Mouse (Mus musculus): Measurements from ENCODE around the gene Apoc1. TPM values are rescaled to one million over a fixed set of nuclear protein-coding genes. Genes with fewer than 3 reads are reported as not detected.

Gene Apoc1
- total and polyA plus RNA-seq, 2 experiments from 2014 or later: 3.0 to 5.3 TPM

GRCm38 (mm10) chr7:19666750-19667149 is 25.7 kb downstream of the Apoc1 start:
- WGBS: 68% methylated on average over 3 of the region's 3 CpGs
- no peak overlapping the region for H3K27ac ChIP-seq (ENCODE audit: low read depth, low read length)
- ATAC-seq: no peak
- no peaks in the 10 kb centered on the region for H3K27me3 ChIP-seq (ENCODE audit: insufficient read depth, low read length)
- DNase-seq: peak; percentile 5
- H3K36me3 ChIP-seq (ENCODE audit: insufficient read depth): peaks cover 10% of the 10 kb centered on the region; the same call in 1 of the 2 replicates
- TF ChIP-seq CTCF (IDR thresholded peaks at IDR 0.05; ENCODE audit: low read depth): peak; percentile 20; the same call in 1 of the 2 replicates
- H3K4me2 ChIP-seq (ENCODE audit: low read depth): no peak overlapping the region
- H3K9me3 ChIP-seq (ENCODE audit: low read length): no peaks in the 10 kb centered on the region
- no peak overlapping the region for H3K4me3 ChIP-seq (ENCODE audit: low read depth, low read length)
- H3K4me1 ChIP-seq (ENCODE audit: insufficient read depth): peaks cover 10% of the 10 kb centered on the region
- H3K9ac ChIP-seq: no peak overlapping the region

- Histone ChIP-seq H3K9me3 (ENCODE audit: low read length) (no peaks in the 10 kb centered on the region), H3K9ac (peak within 1 kb of the TSS; percentile 99), H3K4me1 (ENCODE audit: insufficient read depth) (peaks cover 10% of the 10 kb centered on the region), H3K36me3 (ENCODE audit: insufficient read depth) (peaks cover 10% of the 10 kb centered on the region; the same call in 1 of the 2 replicates), H3K27me3 (ENCODE audit: insufficient read depth, low read length) (no peaks in the 10 kb centered on the region), H3K4me3 (ENCODE audit: low read depth, low read length) (peak within 1 kb of the TSS; percentile 100), H3K27ac (ENCODE audit: low read depth, low read length) (peak within 1 kb of the TSS; percentile 91), H3K4me2 (ENCODE audit: low read depth) (peak within 1 kb of the TSS; percentile 79)
- 2% methylated on average over 62 of the region's 63 CpGs for WGBS
- peak; percentile 67 for TF ChIP-seq CTCF (IDR thresholded peaks at IDR 0.05; ENCODE audit: low read depth)
- ATAC-seq (peak; percentile 89), DNase-seq (peak; percentile 99)
Observed at GRCm38 (mm10) chr7:19664955-19665841, 27.3 kb downstream of the Apoc1 start, which contains the start of gene Clptm1. TSS of gene Clptm1 (minus strand) at chr7:19665033.

GRCm38 (mm10) chr7:19664455-19664954 is 28.0 kb downstream of the Apoc1 start:
- Histone ChIP-seq H3K4me1 (ENCODE audit: insufficient read depth) (peaks cover 10% of the 10 kb centered on the region), H3K9ac (peak overlapping the region; percentile 99), H3K27ac (ENCODE audit: low read depth, low read length) (peak overlapping the region; percentile 76), H3K4me3 (ENCODE audit: low read depth, low read length) (peak overlapping the region; percentile 100), H3K9me3 (ENCODE audit: low read length) (no peaks in the 10 kb centered on the region), H3K27me3 (ENCODE audit: insufficient read depth, low read length) (no peaks in the 10 kb centered on the region), H3K4me2 (ENCODE audit: low read depth) (peak overlapping the region; percentile 79), H3K36me3 (ENCODE audit: insufficient read depth) (peaks cover 10% of the 10 kb centered on the region; the same call in 1 of the 2 replicates)
- ATAC-seq (peak; percentile 23), DNase-seq (no peak)
- WGBS: under 1% methylated on average over 37 of the region's 37 CpGs
- TF ChIP-seq CTCF (IDR thresholded peaks at IDR 0.05; ENCODE audit: low read depth): no peak

- Histone ChIP-seq H3K4me3 (ENCODE audit: low read depth, low read length) (peak overlapping the region; percentile 100), H3K27me3 (ENCODE audit: insufficient read depth, low read length) (no peaks in the 10 kb centered on the region), H3K9ac (peak overlapping the region; percentile 99), H3K36me3 (ENCODE audit: insufficient read depth) (peaks cover 10% of the 10 kb centered on the region; the same call in 1 of the 2 replicates), H3K9me3 (ENCODE audit: low read length) (no peaks in the 10 kb centered on the region), H3K4me1 (ENCODE audit: insufficient read depth) (peaks cover 10% of the 10 kb centered on the region), H3K27ac (ENCODE audit: low read depth, low read length) (no peak overlapping the region; the same call in 1 of the 2 replicates), H3K4me2 (ENCODE audit: low read depth) (peak overlapping the region; percentile 79)
- WGBS: 18% methylated on average over 8 of the region's 8 CpGs
- DNase-seq (no peak), ATAC-seq (no peak)
- TF ChIP-seq CTCF (IDR thresholded peaks at IDR 0.05; ENCODE audit: low read depth): no peak
Observed at GRCm38 (mm10) chr7:19663940-19664339, 28.5 kb downstream of the Apoc1 start.

GRCm38 (mm10) chr7:19652614-19653013 is 39.8 kb downstream of the Apoc1 start:
- no peak for ATAC-seq
- H3K27ac ChIP-seq (ENCODE audit: low read depth, low read length): no peak overlapping the region
- H3K36me3 ChIP-seq (ENCODE audit: insufficient read depth): peaks cover 62% of the 10 kb centered on the region
- H3K4me3 ChIP-seq (ENCODE audit: low read depth, low read length): no peak overlapping the region
- H3K9ac ChIP-seq: no peak overlapping the region
- H3K4me2 ChIP-seq (ENCODE audit: low read depth): no peak overlapping the region
- H3K27me3 ChIP-seq (ENCODE audit: insufficient read depth, low read length): no peaks in the 10 kb centered on the region
- TF ChIP-seq CTCF (IDR thresholded peaks at IDR 0.05; ENCODE audit: low read depth): no peak
- no peak for DNase-seq
- 96% methylated on average over 2 of the region's 2 CpGs for WGBS
- no peaks in the 10 kb centered on the region for H3K4me1 ChIP-seq (ENCODE audit: insufficient read depth)
- H3K9me3 ChIP-seq (ENCODE audit: low read length): no peaks in the 10 kb centered on the region

GRCm38 (mm10) chr7:19651063-19651786 is 41.2 kb downstream of the Apoc1 start:
- Histone ChIP-seq H3K27ac (ENCODE audit: low read depth, low read length) (no peak overlapping the region), H3K27me3 (ENCODE audit: insufficient read depth, low read length) (no peaks in the 10 kb centered on the region), H3K4me1 (ENCODE audit: insufficient read depth) (no peaks in the 10 kb centered on the region), H3K4me2 (ENCODE audit: low read depth) (no peak overlapping the region), H3K9ac (no peak overlapping the region), H3K4me3 (ENCODE audit: low read depth, low read length) (no peak overlapping the region), H3K9me3 (ENCODE audit: low read length) (no peaks in the 10 kb centered on the region), H3K36me3 (ENCODE audit: insufficient read depth) (peaks cover 70% of the 10 kb centered on the region)
- TF ChIP-seq CTCF (IDR thresholded peaks at IDR 0.05; ENCODE audit: low read depth): no peak
- WGBS: 93% methylated on average over 6 of the region's 6 CpGs
- ATAC-seq (no peak), DNase-seq (no peak)

All from forebrain, postnatal 0 days (tissue).